Mouse (Mus musculus) cerebellum, adult 2 months (tissue): ENCODE data around the gene Mrpl34.

ENCODE experiments used
- CTCF ChIP-seq: fragments of 200-500 bp; IDR thresholded peaks from 2 replicates; pipeline ENCODE4 v1.5.1; 2011; ENCODE audit warnings: low read depth, mild to moderate bottlenecking, control low read depth, low read length, moderate library complexity, borderline replicate concordance; ENCODE audit not compliant: insufficient read depth
- POLR2A ChIP-seq: fragments of 200-500 bp; IDR thresholded peaks from 2 replicates; pipeline ENCODE4 v1.6.1; 2011; ENCODE audit warnings: low read length, control low read depth, borderline replicate concordance; ENCODE audit not compliant: insufficient read depth

- TF ChIP-seq CTCF (peak; percentile 82), POLR2A (no peak)
Observed at GRCm38 (mm10) chr8:71495039-71495438, 30.3 kb downstream of the Mrpl34 start.
